Comparison of ENCODE assay signal across 33 mouse cellular contexts in genomic region chr8:86791542-86791941, GRCm38 (mm10). TPM values are rescaled to one million over a fixed set of nuclear protein-coding genes. Genes with fewer than 3 reads are reported as not detected.
DNase-seq lines count a peak whose midpoint lies in the region; ATAC-seq and TF ChIP-seq lines count a peak whose summit lies in the region.
"Had no signal": no experiment of that assay in that cellular context is flagged by ENCODE, and none has a peak within 500 bp of the region (broad histone marks: within the 10 kb centered on the region; RNA-seq: fewer than 3 reads in every experiment).

No protein-coding gene starts in this region.

- ATAC-seq in kidney, embryonic 15.5 days (replicated peaks; ENCODE audit: low FRiP score) = no peak
- ATAC-seq in midbrain, embryonic 14.5 days (ENCODE audit: low FRiP score, low TSS enrichment) = no peak
- ATAC-seq in midbrain, embryonic 13.5 days = no peak
- ATAC-seq: forebrain, embryonic 15.5 days; hindbrain, postnatal 0 days; liver, embryonic 12.5 days; liver, postnatal 0 days had no signal

- H3K9me3 ChIP-seq in kidney, embryonic 15.5 days (replicated peaks) = no peaks in the 10 kb centered on the region
- H3K9me3 ChIP-seq in midbrain, embryonic 14.5 days (ENCODE audit: control insufficient read depth, low read length) = no peaks in the 10 kb centered on the region
- H3K9me3 ChIP-seq in midbrain, embryonic 13.5 days = no peaks in the 10 kb centered on the region
- H3K9me3 ChIP-seq: embryonic facial prominence, embryonic 13.5 days; forebrain, embryonic 10.5 days; forebrain, embryonic 15.5 days; G1E; hindbrain, embryonic 12.5 days; liver, embryonic 12.5 days; neural tube, embryonic 13.5 days had no signal

- no peaks in the 10 kb centered on the region for H3K36me3 ChIP-seq in kidney, adult 2 months (ENCODE audit: control insufficient read depth, insufficient read depth, low read length)
- H3K36me3 ChIP-seq in kidney, embryonic 15.5 days = no peaks in the 10 kb centered on the region
- H3K36me3 ChIP-seq in midbrain, embryonic 14.5 days (ENCODE audit: control insufficient read depth, insufficient read depth, low read length) = no peaks in the 10 kb centered on the region
- no peaks in the 10 kb centered on the region for H3K36me3 ChIP-seq in midbrain, embryonic 13.5 days
- H3K36me3 ChIP-seq: embryonic facial prominence, embryonic 13.5 days; forebrain, embryonic 10.5 days; forebrain, embryonic 15.5 days; G1E; hindbrain, embryonic 12.5 days; liver, embryonic 12.5 days; neural tube, embryonic 13.5 days had no signal

- no peak overlapping the region for H3K27ac ChIP-seq in kidney, adult 2 months (ENCODE audit: insufficient read depth, low read depth, low read length)
- no peak overlapping the region for H3K27ac ChIP-seq in kidney, embryonic 15.5 days
- H3K27ac ChIP-seq in midbrain, embryonic 14.5 days (replicated peaks; ENCODE audit: low read depth, low read length) = no peak overlapping the region
- H3K27ac ChIP-seq in midbrain, embryonic 13.5 days = no peak overlapping the region
- H3K27ac ChIP-seq: embryonic facial prominence, embryonic 13.5 days; forebrain, embryonic 10.5 days; forebrain, embryonic 15.5 days; gastrocnemius, adult 2 months; hindbrain, embryonic 12.5 days; hindbrain, postnatal 0 days; kidney, postnatal 0 days; liver, embryonic 12.5 days; neural tube, embryonic 13.5 days had no signal

- no peaks in the 10 kb centered on the region for H3K27me3 ChIP-seq in kidney, adult 2 months (replicated peaks; ENCODE audit: control insufficient read depth, insufficient read depth, low read length)
- H3K27me3 ChIP-seq in kidney, embryonic 15.5 days = no peaks in the 10 kb centered on the region
- H3K27me3 ChIP-seq in midbrain, embryonic 14.5 days (ENCODE audit: control insufficient read depth, insufficient read depth, low read length) = no peaks in the 10 kb centered on the region
- H3K27me3 ChIP-seq in midbrain, embryonic 13.5 days = no peaks in the 10 kb centered on the region
- H3K27me3 ChIP-seq: embryonic facial prominence, embryonic 13.5 days; forebrain, embryonic 15.5 days; hindbrain, embryonic 12.5 days; neural tube, embryonic 13.5 days had no signal

- TF ChIP-seq CTCF in kidney, adult 2 months (conservative IDR thresholded peaks at IDR 0.05; ENCODE audit: insufficient read depth, insufficient read length, low read depth, low read length) = no peak

- no peak overlapping the region for H3K9ac ChIP-seq in kidney, embryonic 15.5 days
- H3K9ac ChIP-seq in midbrain, embryonic 14.5 days (replicated peaks; ENCODE audit: low read length) = no peak overlapping the region
- no peak overlapping the region for H3K9ac ChIP-seq in midbrain, embryonic 13.5 days (replicated peaks)
- H3K9ac ChIP-seq: embryonic facial prominence, embryonic 13.5 days; forebrain, embryonic 15.5 days; hindbrain, embryonic 12.5 days; liver, embryonic 12.5 days; liver, postnatal 0 days; neural tube, embryonic 13.5 days had no signal

- peak; percentile 58 for DNase-seq in kidney, adult 2 months
- peak; percentile 11 for DNase-seq in midbrain, embryonic 14.5 days
- DNase-seq in retina, postnatal 7 days (ENCODE audit: low read depth, low spot score) = peak; percentile 45
- no peak for DNase-seq in urinary bladder, adult 18-20 months (ENCODE audit: low spot score in 2 of 2)
- DNase-seq in testis, postnatal 10 days (ENCODE audit: low spot score) = no peak
- DNase-seq: adrenal gland, postnatal 25 days; cerebellum, adult 11-12 months; cerebellum, adult 9-11 months; embryo, embryonic 11 days; gastrocnemius, adult 2 months; gastrocnemius, postnatal 36 days; heart, adult 18-20 months; heart, postnatal 36 days; layer of hippocampus, postnatal 36 days; left cerebral cortex, postnatal 4 days; liver, postnatal 0 days; lung, postnatal 36 days; right cerebral cortex, postnatal 4 days; thymus, adult 2 months; thymus, postnatal 36 days had no signal

- no peak overlapping the region for H3K4me2 ChIP-seq in kidney, embryonic 15.5 days
- H3K4me2 ChIP-seq in midbrain, embryonic 14.5 days (ENCODE audit: low read length) = no peak overlapping the region
- H3K4me2 ChIP-seq in midbrain, embryonic 13.5 days (replicated peaks) = no peak overlapping the region
- H3K4me2 ChIP-seq: embryonic facial prominence, embryonic 13.5 days; forebrain, embryonic 15.5 days; heart, embryonic 11.5 days; hindbrain, embryonic 12.5 days; liver, embryonic 12.5 days; midbrain, embryonic 11.5 days; neural tube, embryonic 13.5 days had no signal

- no peak for TF ChIP-seq POLR2A in kidney, adult 2 months (IDR thresholded peaks at IDR 0.05; ENCODE audit: low read depth, low read length)

- H3K4me1 ChIP-seq in kidney, adult 2 months (ENCODE audit: control insufficient read depth, insufficient read depth, low read length) = no peaks in the 10 kb centered on the region
- peaks cover 21% of the 10 kb centered on the region for H3K4me1 ChIP-seq in kidney, embryonic 15.5 days
- H3K4me1 ChIP-seq in midbrain, embryonic 14.5 days (ENCODE audit: control insufficient read depth, insufficient read depth, low read length) = no peaks in the 10 kb centered on the region
- H3K4me1 ChIP-seq in midbrain, embryonic 13.5 days (replicated peaks) = peaks cover 4% of the 10 kb centered on the region; the same call in 1 of the 2 replicates
- H3K4me1 ChIP-seq: forebrain, embryonic 15.5 days had no signal

- H3K4me3 ChIP-seq in kidney, adult 2 months (ENCODE audit: insufficient read depth, low read depth, low read length) = no peak overlapping the region
- no peak overlapping the region for H3K4me3 ChIP-seq in kidney, embryonic 15.5 days (replicated peaks)
- no peak overlapping the region for H3K4me3 ChIP-seq in midbrain, embryonic 14.5 days (replicated peaks; ENCODE audit: low read depth, low read length)
- no peak overlapping the region for H3K4me3 ChIP-seq in midbrain, embryonic 13.5 days (replicated peaks)
- H3K4me3 ChIP-seq: embryonic facial prominence, embryonic 13.5 days; forebrain, embryonic 10.5 days; forebrain, embryonic 15.5 days; gastrocnemius, adult 2 months; hindbrain, embryonic 12.5 days; liver, embryonic 12.5 days; neural tube, embryonic 13.5 days had no signal

- 71% methylated on average over 6 of the region's 6 CpGs for WGBS in kidney, adult 2 months
- WGBS in kidney, embryonic 15.5 days = 74% methylated on average over 6 of the region's 6 CpGs
- WGBS in midbrain, embryonic 14.5 days = 46% methylated on average over 6 of the region's 6 CpGs
- WGBS in midbrain, embryonic 13.5 days = 52% methylated on average over 6 of the region's 6 CpGs

RNA-seq across cellular contexts. Expression of gene Siah1a, which starts 45.8 kb away (rescaled TPM):
- polyA plus RNA-seq in kidney, adult 2 months (2012; rRNA removed) = 18.4 and 19.8 TPM in 2 replicates
- polyA plus RNA-seq in kidney, embryonic 15.5 days (2015; fragmentation: Nextera tagmentation; extraction: Ambion mirVana) = 46.4 and 48.7 TPM in 2 replicates
- polyA plus RNA-seq in midbrain, embryonic 14.5 days (2014; fragmentation: Nextera tagmentation; extraction: Ambion mirVana) = 105 and 107 TPM in 2 replicates
- 90.1 and 91.0 TPM in 2 replicates for polyA plus RNA-seq in midbrain, embryonic 13.5 days (2015; fragmentation: Nextera tagmentation; extraction: Ambion mirVana)

RNA-seq across cellular contexts. Expression of gene Gm10638, which starts 46.0 kb away (rescaled TPM):
- 1.5 and 2.2 TPM in 2 replicates for polyA plus RNA-seq in kidney, adult 2 months (2012; rRNA removed)
- 4.8 and 5.7 TPM in 2 replicates for polyA plus RNA-seq in kidney, embryonic 15.5 days (2015; fragmentation: Nextera tagmentation; extraction: Ambion mirVana)
- 5.7 and 7.0 TPM in 2 replicates for polyA plus RNA-seq in midbrain, embryonic 14.5 days (2014; fragmentation: Nextera tagmentation; extraction: Ambion mirVana)
- polyA plus RNA-seq in midbrain, embryonic 13.5 days (2015; fragmentation: Nextera tagmentation; extraction: Ambion mirVana) = 5.9 and 8.5 TPM in 2 replicates

Comparison
In these comparisons a context has a peak if more than half of its experiments do, and no peak if none do; other contexts are left out.
1. DNase-seq: peak in kidney, adult 2 months (single experiment), midbrain, embryonic 14.5 days (single experiment) and retina, postnatal 7 days (single experiment); none in urinary bladder, adult 18-20 months (0 of 2) and testis, postnatal 10 days (single experiment).